In the genomic region with DNA sequence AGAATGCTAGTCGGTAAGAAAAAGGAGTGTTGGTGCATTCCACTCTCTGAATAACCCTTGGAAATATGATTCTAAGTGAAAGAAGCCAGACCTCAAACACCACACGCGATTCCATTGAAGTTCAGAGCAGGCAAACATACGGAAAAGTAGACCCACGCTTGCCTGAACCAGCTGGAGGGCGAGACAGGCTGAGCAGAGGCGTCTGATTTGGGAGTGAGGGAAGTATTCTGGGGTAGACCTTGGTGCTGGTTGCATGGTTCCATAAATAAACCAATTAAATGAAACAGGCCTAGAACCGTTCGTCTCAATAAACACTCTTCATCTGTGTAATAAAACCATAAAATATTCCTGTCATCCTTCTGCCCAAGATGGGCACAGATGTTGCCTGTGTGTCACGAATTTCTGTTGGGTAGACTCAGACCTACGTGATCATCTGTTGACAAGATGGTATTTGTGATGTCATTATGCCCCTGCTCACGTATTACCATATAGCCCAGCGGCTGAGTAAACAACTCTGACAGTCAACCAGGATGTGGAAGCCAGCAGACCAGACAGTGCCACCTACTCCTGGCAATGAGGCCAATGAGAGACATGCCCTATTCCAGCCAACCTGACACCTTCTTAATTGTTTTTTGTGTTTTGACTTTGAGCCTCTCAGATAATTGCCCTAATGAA, we compare ENCODE assay signal across 23 mouse cellular contexts. TPM values are rescaled to one million over a fixed set of nuclear protein-coding genes. Genes with fewer than 3 reads are reported as not detected.
DNase-seq lines count a peak whose midpoint lies in the region; ATAC-seq lines count a peak whose summit lies in the region.
"Had no signal": no experiment of that assay in that cellular context is flagged by ENCODE, and none has a peak within 500 bp of the region (broad histone marks: within the 10 kb centered on the region; RNA-seq: fewer than 3 reads in every experiment).

No protein-coding gene starts in this region.

- DNase-seq in layer of hippocampus, adult 11-12 months (ENCODE audit: low spot score): peak; percentile 69
- no peak for DNase-seq in layer of hippocampus, postnatal 25 days (ENCODE audit: extremely low spot score in 1 of 2, low spot score in 1 of 2)
- DNase-seq in embryonic facial prominence, embryonic 14.5 days (ENCODE audit: low spot score): no peak
- DNase-seq in layer of hippocampus, adult 18-20 months (ENCODE audit: low spot score in 2 of 2): peak; percentile 64 to 85
- peak; percentile 54 for DNase-seq in right cerebral cortex, postnatal 25 days
- DNase-seq in ovary, postnatal 10 days (ENCODE audit: low spot score): no peak
- DNase-seq in thymus, postnatal 4 days: no peak
- DNase-seq: adrenal gland, adult 8-10 months; cerebellum, adult 11-12 months; cerebellum, postnatal 36 days; heart, postnatal 4 days; kidney, postnatal 4 days; lung, adult 18-20 months; lung, postnatal 4 days; thymus, adult 18-20 months had no signal

- no peak overlapping the region for H3K4me2 ChIP-seq in embryonic facial prominence, embryonic 14.5 days (ENCODE audit: low read depth, low read length)
- H3K4me2 ChIP-seq: heart, embryonic 13.5 days; neural tube, embryonic 13.5 days had no signal

- no peak for ATAC-seq in embryonic facial prominence, embryonic 14.5 days (ENCODE audit: low read depth)
- ATAC-seq: hindbrain, embryonic 16.5 days; intestine, postnatal 0 days had no signal

- H3K4me3 ChIP-seq in embryonic facial prominence, embryonic 14.5 days (ENCODE audit: low read depth, low read length): no peak overlapping the region
- H3K4me3 ChIP-seq: forebrain, embryonic 10.5 days; heart, embryonic 13.5 days; midbrain, embryonic 10.5 days; neural tube, embryonic 13.5 days had no signal

- no peak overlapping the region for H3K9ac ChIP-seq in embryonic facial prominence, embryonic 14.5 days (ENCODE audit: low read depth, low read length)
- H3K9ac ChIP-seq: heart, embryonic 13.5 days; neural tube, embryonic 13.5 days had no signal

- H3K27me3 ChIP-seq in embryonic facial prominence, embryonic 14.5 days (replicated peaks; ENCODE audit: control insufficient read depth, insufficient read depth, low read length): no peaks in the 10 kb centered on the region
- H3K27me3 ChIP-seq: heart, embryonic 13.5 days; neural tube, embryonic 13.5 days had no signal

- H3K27ac ChIP-seq in embryonic facial prominence, embryonic 14.5 days (replicated peaks; ENCODE audit: low read depth, low read length): 0 out of 2 replicates have a peak overlapping the region, but pooled peaks have one; percentile 15
- H3K27ac ChIP-seq: forebrain, embryonic 10.5 days; heart, embryonic 13.5 days; midbrain, embryonic 10.5 days; neural tube, embryonic 13.5 days had no signal

- peaks cover 21% of the 10 kb centered on the region for H3K4me1 ChIP-seq in embryonic facial prominence, embryonic 14.5 days (ENCODE audit: control insufficient read depth, insufficient read depth, low read length)
- H3K4me1 ChIP-seq: forebrain, embryonic 10.5 days; heart, embryonic 13.5 days; midbrain, embryonic 10.5 days; neural tube, embryonic 13.5 days had no signal

- H3K9me3 ChIP-seq in embryonic facial prominence, embryonic 14.5 days (ENCODE audit: control insufficient read depth, low read length): no peaks in the 10 kb centered on the region
- H3K9me3 ChIP-seq: forebrain, embryonic 10.5 days; heart, embryonic 13.5 days; midbrain, embryonic 10.5 days; neural tube, embryonic 13.5 days had no signal

- no peaks in the 10 kb centered on the region for H3K36me3 ChIP-seq in embryonic facial prominence, embryonic 14.5 days (ENCODE audit: control insufficient read depth, insufficient read depth, low read length)
- H3K36me3 ChIP-seq: forebrain, embryonic 10.5 days; heart, embryonic 13.5 days; midbrain, embryonic 10.5 days; neural tube, embryonic 13.5 days had no signal

- 60% methylated on average over 13 of the region's 13 CpGs for WGBS in embryonic facial prominence, embryonic 14.5 days

RNA-seq across cellular contexts. Expression of a gene that starts 40.3 kb away (rescaled TPM):
- total RNA-seq in layer of hippocampus, postnatal 25 days (2021): under 1 TPM; 0.33 to 0.44 TPM
- polyA plus RNA-seq in embryonic facial prominence, embryonic 14.5 days (2014; fragmentation: Nextera tagmentation; extraction: Ambion mirVana): 138 and 151 TPM in 2 replicates
- under 1 TPM; 0.15 to 0.20 TPM for total RNA-seq in layer of hippocampus, adult 18-20 months (2021)
- total RNA-seq: MEL; monocyte, adult 5-6 weeks had no signal

Comparison
In these comparisons a context has a peak if more than half of its experiments do, and no peak if none do; other contexts are left out.
1. DNase-seq: peak in layer of hippocampus, adult 11-12 months (single experiment), layer of hippocampus, adult 18-20 months (2 of 2) and right cerebral cortex, postnatal 25 days (single experiment); none in layer of hippocampus, postnatal 25 days (0 of 2), embryonic facial prominence, embryonic 14.5 days (single experiment), ovary, postnatal 10 days (single experiment) and thymus, postnatal 4 days (single experiment).